12 mouse cellular contexts compared by ENCODE assay signal in genomic region chr6:100526066-100526465, GRCm38 (mm10).
A peak's percentile ranks its signal among the peaks of the same experiment; 100 is the strongest.
DNase-seq lines count a peak whose midpoint lies in the region; ATAC-seq lines count a peak whose summit lies in the region.
"Had no signal": no experiment of that assay in that cellular context is flagged by ENCODE, and none has a peak within 500 bp of the region (broad histone marks: within the 10 kb centered on the region; RNA-seq: fewer than 3 reads in every experiment).

No protein-coding gene starts in this region.

- peak overlapping the region; percentile 13 for H3K4me3 ChIP-seq in forebrain, embryonic 10.5 days
- no peak overlapping the region for H3K4me3 ChIP-seq in forebrain, embryonic 16.5 days (replicated peaks; ENCODE audit: low read length)
- no peak overlapping the region for H3K4me3 ChIP-seq in liver, embryonic 12.5 days
- H3K4me3 ChIP-seq: embryonic facial prominence, embryonic 15.5 days; layer of hippocampus, adult 2 months; myocyte had no signal

- peak overlapping the region; percentile 13; the same call in 1 of the 2 replicates for H3K27ac ChIP-seq in forebrain, embryonic 10.5 days
- no peak overlapping the region for H3K27ac ChIP-seq in forebrain, embryonic 16.5 days (ENCODE audit: low read length)
- no peak overlapping the region for H3K27ac ChIP-seq in liver, embryonic 12.5 days
- H3K27ac ChIP-seq: embryonic facial prominence, embryonic 15.5 days; layer of hippocampus, adult 2 months had no signal

- H3K36me3 ChIP-seq in forebrain, embryonic 10.5 days (replicated peaks), result no peaks in the 10 kb centered on the region
- no peaks in the 10 kb centered on the region for H3K36me3 ChIP-seq in forebrain, embryonic 16.5 days (ENCODE audit: control insufficient read depth, insufficient read depth)
- H3K36me3 ChIP-seq in liver, embryonic 12.5 days, result no peaks in the 10 kb centered on the region
- H3K36me3 ChIP-seq: embryonic facial prominence, embryonic 15.5 days had no signal

- H3K4me1 ChIP-seq in forebrain, embryonic 10.5 days, result peaks cover 30% of the 10 kb centered on the region
- peaks cover 8% of the 10 kb centered on the region for H3K4me1 ChIP-seq in forebrain, embryonic 16.5 days (replicated peaks; ENCODE audit: control insufficient read depth, insufficient read depth, low read length)
- H3K4me1 ChIP-seq in liver, embryonic 12.5 days, result peaks cover 9% of the 10 kb centered on the region; the same call in 1 of the 2 replicates

- 3% methylated on average over 9 of the region's 9 CpGs for WGBS in forebrain, embryonic 10.5 days
- 2% methylated on average over 9 of the region's 9 CpGs for WGBS in forebrain, embryonic 16.5 days
- WGBS in liver, embryonic 12.5 days (ENCODE audit: insufficient replicate concordance), result 6% methylated on average over 9 of the region's 9 CpGs

- H3K9ac ChIP-seq in forebrain, embryonic 16.5 days (replicated peaks; ENCODE audit: low read depth, low read length), result no peak overlapping the region
- no peak overlapping the region for H3K9ac ChIP-seq in liver, embryonic 12.5 days
- H3K9ac ChIP-seq: embryonic facial prominence, embryonic 15.5 days had no signal

- H3K9me3 ChIP-seq in forebrain, embryonic 10.5 days, result peaks cover 3% of the 10 kb centered on the region; the same call in 1 of the 2 replicates
- no peaks in the 10 kb centered on the region for H3K9me3 ChIP-seq in forebrain, embryonic 16.5 days (ENCODE audit: control insufficient read depth, low read length)
- no peaks in the 10 kb centered on the region for H3K9me3 ChIP-seq in liver, embryonic 12.5 days (replicated peaks)
- H3K9me3 ChIP-seq: embryonic facial prominence, embryonic 15.5 days had no signal

- H3K27me3 ChIP-seq in forebrain, embryonic 10.5 days (ENCODE audit: poor library complexity, severe bottlenecking), result peaks cover 68% of the 10 kb centered on the region
- no peaks in the 10 kb centered on the region for H3K27me3 ChIP-seq in forebrain, embryonic 16.5 days (replicated peaks; ENCODE audit: control insufficient read depth, insufficient read depth, low read length)
- peaks cover 20% of the 10 kb centered on the region for H3K27me3 ChIP-seq in liver, embryonic 12.5 days (replicated peaks)
- H3K27me3 ChIP-seq: embryonic facial prominence, embryonic 15.5 days had no signal

- DNase-seq in forebrain, embryonic 10.5 days (ENCODE audit: extremely low spot score, low spot score), result no peak
- DNase-seq in urinary bladder, postnatal 25 days (ENCODE audit: low spot score), result peak; percentile 14
- DNase-seq in urinary bladder, adult 2 months (ENCODE audit: low spot score), result no peak
- no peak for DNase-seq in cerebellum, adult 9-10 months
- DNase-seq in frontal cortex, postnatal 10 days (ENCODE audit: low spot score in 2 of 2), result no peak
- DNase-seq in left cerebral cortex, adult 8-10 months (ENCODE audit: low spot score in 2 of 2), result no peak
- DNase-seq: thymus, postnatal 25 days had no signal

- no peak for ATAC-seq in forebrain, embryonic 16.5 days
- no peak for ATAC-seq in liver, embryonic 12.5 days

- H3K4me2 ChIP-seq in forebrain, embryonic 16.5 days (ENCODE audit: low read length), result no peak overlapping the region
- 0 out of 2 replicates have a peak overlapping the region, but pooled peaks have one; percentile 17 for H3K4me2 ChIP-seq in liver, embryonic 12.5 days
- H3K4me2 ChIP-seq: embryonic facial prominence, embryonic 15.5 days had no signal
